Mouse (Mus musculus) megakaryocyte, embryonic 14.5 days (primary cell): Measurements from ENCODE around the gene Tet3.

Source experiments
- FLI1 ChIP-seq: IDR thresholded peaks from 2 replicates; pipeline ENCODE4 v1.6.1; 2012; ENCODE audit warnings: low read length, inconsistent platforms, mixed read lengths
- GATA1 ChIP-seq: IDR thresholded peaks from 3 replicates; pipeline ENCODE4 v1.6.1; 2012; ENCODE audit warnings: mixed read lengths, low read length, inconsistent platforms, borderline replicate concordance

DNA sequence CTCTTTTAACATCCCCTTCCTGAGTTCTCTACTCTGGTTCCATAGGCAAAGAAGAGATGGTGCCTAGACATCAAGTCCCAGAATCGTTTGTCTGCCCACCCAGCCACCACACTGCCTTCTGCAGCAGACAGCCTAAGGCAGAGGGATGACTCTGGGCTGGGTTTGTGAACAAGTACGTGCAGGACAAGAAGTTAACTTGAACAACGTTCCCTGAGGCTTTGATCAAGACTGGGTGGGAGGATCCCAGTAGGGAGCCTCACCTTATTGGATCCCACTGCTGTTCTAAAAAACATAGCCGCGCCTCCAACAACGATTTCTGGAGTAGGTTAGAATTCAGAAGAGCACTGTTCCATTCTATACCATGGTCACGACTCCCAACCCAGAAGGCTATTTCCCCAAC lies 11.9 kb downstream of the Tet3 start:
- no peak for TF ChIP-seq GATA1
- no peak for TF ChIP-seq FLI1
